Mouse (Mus musculus) embryonic facial prominence, embryonic 12.5 days (tissue): ENCODE measurements around the gene 1110008L16Rik. TPM values are rescaled to one million over a fixed set of nuclear protein-coding genes. Genes with fewer than 3 reads are reported as not detected.
A peak's percentile ranks its signal among the peaks of the same experiment; 100 is the strongest.
"Not testable (repeated sequence)": the region's sequence is repeated elsewhere in the genome, so short reads cannot be mapped to it uniquely, and the experiment has no call there.

Experiments used
- ATAC-seq: fragments of 200-750 bp; cut with Nextera tagmentation; 2 replicates; pipeline ENCODE4 v1.8.0; 2017; ENCODE audit not compliant: insufficient number of reproducible peaks, insufficient read depth, low FRiP score, low TSS enrichment
- H3K27ac ChIP-seq: fragments of 300-500 bp; sonication (generic); 2 replicates; pipeline ENCODE4 v1.5.1; 2016; ENCODE audit warnings: mild to moderate bottlenecking
- H3K27me3 ChIP-seq: fragments of 300-500 bp; sonication (generic); 2 replicates; pipeline ENCODE4 v1.6.1; 2016; ENCODE audit warnings: mild to moderate bottlenecking, moderate library complexity
- H3K36me3 ChIP-seq: fragments of 300-500 bp; sonication (generic); 2 replicates; pipeline ENCODE4 v1.6.1; 2016; ENCODE audit warnings: mild to moderate bottlenecking
- H3K4me1 ChIP-seq: fragments of 300-500 bp; sonication (generic); 2 replicates; pipeline ENCODE4 v1.6.1; 2016
- H3K4me2 ChIP-seq: fragments of 300-500 bp; sonication (generic); replicated peaks from 2 replicates; pipeline ENCODE4 v1.6.1; 2016; ENCODE audit warnings: mild to moderate bottlenecking, moderate library complexity
- H3K4me3 ChIP-seq: fragments of 300-500 bp; sonication (generic); 2 replicates; pipeline ENCODE4 v1.5.1; 2016; ENCODE audit warnings: mild to moderate bottlenecking
- H3K9ac ChIP-seq: fragments of 300-500 bp; sonication (generic); 2 replicates; pipeline ENCODE4 v1.6.1; 2016; ENCODE audit warnings: mild to moderate bottlenecking, moderate library complexity
- H3K9me3 ChIP-seq: fragments of 300-500 bp; sonication (generic); 2 replicates; pipeline ENCODE4 v1.6.1; 2016; ENCODE audit warnings: mild to moderate bottlenecking, moderate library complexity
- WGBS: fragments of 180-500 bp; shearing (Covaris S2); methylation state at CpG from one replicate; pipeline ENCODE4 v1.1.7; 2016; 5-methylcytosine and 5-hydroxymethylcytosine counted together
- polyA plus RNA-seq: library from polyadenylated mRNA; unstranded; fragments of >200 nt; fragmentation: Nextera tagmentation; extraction: Ambion mirVana; gene quantifications from 2 replicates; pipeline ENCODE4 v1.2.1, GENCODE M21; 2016

Gene 1110008L16Rik
- polyA plus RNA-seq, 1 experiment from 2014 or later = 16.0 TPM

GRCm38 (mm10) chr12:55384826-55385225 lies 85.4 kb downstream of the 1110008L16Rik start:
- 93% methylated on average over 3 of the region's 3 CpGs for WGBS

DNA sequence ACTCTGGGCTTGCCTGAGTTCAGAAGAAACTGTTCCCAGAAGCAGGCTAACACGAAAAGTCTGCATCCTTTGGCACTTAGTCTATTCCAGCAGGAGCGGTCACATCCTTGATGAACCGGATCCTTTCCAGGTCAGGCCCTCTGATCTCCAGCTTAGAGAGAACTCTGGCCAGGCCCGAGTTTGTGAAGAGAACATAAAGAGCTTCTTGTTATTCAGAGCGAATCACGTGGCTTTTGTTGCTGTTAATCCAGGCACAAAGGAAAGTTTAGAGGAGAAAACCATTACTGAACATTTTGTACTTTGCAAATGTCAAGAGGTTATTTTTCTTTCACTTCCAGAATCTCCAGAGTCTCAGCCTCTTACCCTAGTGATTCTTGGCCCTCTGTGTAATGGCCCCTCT lies 86.6 kb downstream of the 1110008L16Rik start:
- 22% methylated on average over 6 of the region's 6 CpGs for WGBS
- no peak overlapping the region for H3K9ac ChIP-seq
- 0 out of 2 replicates have a peak, but pooled peaks cover 6% of the 10 kb centered on the region for H3K4me1 ChIP-seq
- H3K4me3 ChIP-seq = no peak overlapping the region
- H3K27ac ChIP-seq = 0 out of 2 replicates have a peak overlapping the region, but pooled peaks have one; percentile 4
- H3K27me3 ChIP-seq = no peaks in the 10 kb centered on the region
- ATAC-seq = no peak
- no peak overlapping the region for H3K4me2 ChIP-seq
- H3K36me3 ChIP-seq = no peaks in the 10 kb centered on the region
- H3K9me3 ChIP-seq = no peaks in the 10 kb centered on the region

More at GRCm38 (mm10) chr12:55384826-55385225, 85.4 kb downstream of the 1110008L16Rik start:
- Histone ChIP-seq H3K27me3 (no peaks in the 10 kb centered on the region), H3K36me3 (no peaks in the 10 kb centered on the region), H3K9ac (no peak overlapping the region), H3K4me2 (no peak overlapping the region), H3K9me3 (no peaks in the 10 kb centered on the region), H3K27ac (no peak overlapping the region), H3K4me3 (no peak overlapping the region), H3K4me1 (0 out of 2 replicates have a peak, but pooled peaks cover 6% of the 10 kb centered on the region)
- no peak for ATAC-seq

DNA sequence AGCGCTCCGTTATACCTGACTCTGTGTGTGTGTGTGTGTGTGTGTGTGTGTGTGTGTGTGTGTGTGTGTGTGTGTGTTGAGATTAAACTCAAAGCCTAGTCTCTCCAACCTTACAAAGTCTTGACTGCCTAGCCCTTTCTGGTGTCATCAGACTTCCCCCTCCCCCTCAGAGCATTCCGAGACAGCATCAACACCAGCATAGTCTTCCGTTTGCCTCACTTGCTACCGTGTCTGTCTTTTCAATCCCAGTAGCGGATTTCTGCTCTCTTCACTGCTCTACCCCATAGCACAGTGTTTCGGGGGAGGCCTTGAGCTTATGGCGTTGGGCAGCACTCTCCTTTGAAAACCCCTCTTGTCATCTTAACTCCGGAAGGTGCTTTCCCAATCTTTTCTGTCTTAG lies 87.1 kb downstream of the 1110008L16Rik start:
- no peak overlapping the region for H3K4me3 ChIP-seq
- H3K9ac ChIP-seq = no peak overlapping the region
- H3K4me2 ChIP-seq = no peak overlapping the region
- WGBS = 61% methylated on average over 9 of the region's 9 CpGs
- ATAC-seq = no peak
- no peak overlapping the region for H3K27ac ChIP-seq
- H3K36me3 ChIP-seq = no peaks in the 10 kb centered on the region
- H3K9me3 ChIP-seq = no peaks in the 10 kb centered on the region
- 0 out of 2 replicates have a peak, but pooled peaks cover 6% of the 10 kb centered on the region for H3K4me1 ChIP-seq
- H3K27me3 ChIP-seq = no peaks in the 10 kb centered on the region

- 72% methylated on average over 7 of the region's 7 CpGs for WGBS
Measured at GRCm38 (mm10) chr12:55387083-55387787, 87.9 kb downstream of the 1110008L16Rik start.

DNA sequence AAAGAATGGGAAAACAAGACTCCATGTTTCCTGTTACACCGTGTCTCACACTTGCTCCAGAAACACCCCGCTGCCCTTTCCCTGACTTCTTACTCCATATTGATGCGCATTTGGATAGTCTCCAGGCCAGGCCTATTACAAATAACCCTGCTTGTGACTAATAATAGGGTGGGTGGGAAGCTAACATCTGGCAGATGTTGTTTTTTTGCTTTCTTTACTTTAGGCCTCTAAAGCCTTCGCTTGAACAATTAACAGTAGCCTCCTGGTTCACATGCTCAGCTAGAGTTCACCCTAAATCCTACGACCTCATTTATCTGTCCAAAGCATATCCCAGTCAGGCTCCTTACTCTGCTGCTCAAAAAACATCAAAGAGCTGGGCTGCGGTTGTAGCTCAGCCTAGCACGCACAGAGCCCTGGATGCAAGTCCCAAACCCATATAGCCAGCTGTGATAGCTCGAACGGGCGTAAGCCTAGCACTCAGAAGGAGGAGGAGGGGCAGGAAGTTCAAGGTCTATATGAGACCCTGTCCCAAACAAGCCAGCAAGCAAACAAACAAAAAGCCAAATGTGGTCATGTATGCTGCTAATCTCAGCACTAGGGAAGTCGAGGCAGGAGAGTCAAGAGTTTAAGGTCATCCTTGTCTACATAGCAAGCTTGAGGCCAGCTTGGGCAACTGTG lies 88.5 kb downstream of the 1110008L16Rik start:
- Histone ChIP-seq H3K9ac (no peak overlapping the region), H3K36me3 (no peaks in the 10 kb centered on the region), H3K9me3 (no peaks in the 10 kb centered on the region), H3K4me2 (no peak overlapping the region), H3K4me1 (0 out of 2 replicates have a peak, but pooled peaks cover 6% of the 10 kb centered on the region), H3K27ac (no peak overlapping the region), H3K4me3 (no peak overlapping the region), H3K27me3 (no peaks in the 10 kb centered on the region)
- no peak for ATAC-seq
- WGBS = 72% methylated on average over 11 of the region's 11 CpGs

More at GRCm38 (mm10) chr12:55387083-55387787, 87.9 kb downstream of the 1110008L16Rik start:
- Histone ChIP-seq H3K36me3 (no peaks in the 10 kb centered on the region), H3K9me3 (no peaks in the 10 kb centered on the region), H3K27me3 (no peaks in the 10 kb centered on the region), H3K27ac (no peak overlapping the region), H3K9ac (no peak overlapping the region), H3K4me1 (0 out of 2 replicates have a peak, but pooled peaks cover 6% of the 10 kb centered on the region), H3K4me3 (no peak overlapping the region), H3K4me2 (no peak overlapping the region)
- no peak for ATAC-seq

GRCm38 (mm10) chr12:55388478-55388877 lies 89.1 kb downstream of the 1110008L16Rik start:
- H3K27ac ChIP-seq = no peak overlapping the region
- H3K4me1 ChIP-seq = 0 out of 2 replicates have a peak, but pooled peaks cover 6% of the 10 kb centered on the region
- no peaks in the 10 kb centered on the region for H3K27me3 ChIP-seq
- no peaks in the 10 kb centered on the region for H3K36me3 ChIP-seq
- no peak overlapping the region for H3K9ac ChIP-seq
- H3K9me3 ChIP-seq = no peaks in the 10 kb centered on the region
- no peak for ATAC-seq
- H3K4me2 ChIP-seq = no peak overlapping the region
- WGBS = 72% methylated on average over 6 of the region's 6 CpGs
- H3K4me3 ChIP-seq = no peak overlapping the region

DNA sequence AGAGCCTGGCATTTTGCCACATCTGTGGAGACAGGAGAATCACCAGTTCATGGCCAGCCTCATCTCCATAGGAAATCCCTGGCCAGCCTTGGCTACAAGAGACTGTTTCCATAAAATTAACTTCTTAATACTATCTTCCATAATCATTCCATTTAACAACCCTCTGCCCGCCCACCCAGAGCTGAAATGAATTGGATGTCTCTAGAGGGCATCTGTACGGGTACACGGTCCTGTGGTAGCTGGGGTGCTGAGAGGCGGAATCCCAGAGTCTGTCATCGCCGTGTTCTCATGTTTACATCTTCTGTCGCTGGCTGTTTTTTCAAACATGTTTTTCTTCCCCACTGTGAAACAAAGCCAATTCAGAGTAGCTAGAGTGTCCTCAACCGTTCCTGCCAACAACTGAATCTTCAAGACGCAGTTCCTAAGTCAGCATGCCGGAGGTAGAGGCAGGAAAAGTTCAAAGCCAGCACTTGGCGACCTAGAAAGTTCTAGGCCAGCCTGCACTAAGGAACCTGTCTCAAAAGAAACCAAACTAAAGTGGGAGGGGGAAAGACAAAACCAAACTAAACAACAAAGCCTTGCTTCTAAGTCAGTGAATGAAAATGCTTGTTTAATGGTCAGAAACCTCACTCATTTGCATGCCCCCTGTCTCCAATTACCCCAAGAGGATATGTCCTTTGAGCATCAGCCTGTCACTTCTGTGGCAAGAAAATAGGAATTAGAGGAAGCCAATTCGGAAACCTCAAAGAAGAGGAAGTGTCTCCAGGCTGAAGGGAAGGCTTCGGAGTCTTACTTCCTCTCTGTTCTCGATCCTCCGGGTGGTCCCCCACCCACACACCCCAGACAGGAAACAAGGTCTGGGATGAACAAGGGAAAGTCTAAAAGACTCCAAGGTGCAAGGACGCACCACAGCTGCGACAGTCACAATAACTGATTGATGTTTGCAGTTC lies 90.0 kb downstream of the 1110008L16Rik start:
- Histone ChIP-seq H3K27ac (no peak overlapping the region), H3K4me1 (0 out of 2 replicates have a peak, but pooled peaks cover 6% of the 10 kb centered on the region), H3K9ac (no peak overlapping the region), H3K9me3 (no peaks in the 10 kb centered on the region), H3K36me3 (no peaks in the 10 kb centered on the region), H3K4me2 (no peak overlapping the region), H3K4me3 (no peak overlapping the region), H3K27me3 (no peaks in the 10 kb centered on the region)
- ATAC-seq = no peak
- WGBS = 63% methylated on average over 17 of the region's 17 CpGs

GRCm38 (mm10) chr12:55392120-55392519 lies 92.7 kb downstream of the 1110008L16Rik start:
- Histone ChIP-seq H3K36me3 (no peaks in the 10 kb centered on the region), H3K27ac (no peak overlapping the region), H3K9me3 (no peaks in the 10 kb centered on the region), H3K27me3 (no peaks in the 10 kb centered on the region), H3K4me2 (no peak overlapping the region), H3K4me3 (no peak overlapping the region), H3K9ac (no peak overlapping the region), H3K4me1 (0 out of 2 replicates have a peak, but pooled peaks cover 6% of the 10 kb centered on the region)
- no peak for ATAC-seq

- WGBS = 86% methylated on average over 11 of the region's 11 CpGs
- Histone ChIP-seq H3K4me2 (no peak overlapping the region), H3K9me3 (no peaks in the 10 kb centered on the region), H3K4me3 (no peak overlapping the region), H3K9ac (no peak overlapping the region), H3K4me1 (0 out of 2 replicates have a peak, but pooled peaks cover 4% of the 10 kb centered on the region), H3K36me3 (no peaks in the 10 kb centered on the region), H3K27ac (no peak overlapping the region), H3K27me3 (no peaks in the 10 kb centered on the region)
- no peak for ATAC-seq
Measured at GRCm38 (mm10) chr12:55392733-55393577, 93.6 kb downstream of the 1110008L16Rik start.

GRCm38 (mm10) chr12:55395601-55396000 lies 96.2 kb downstream of the 1110008L16Rik start:
- not testable (repeated sequence) for H3K9ac ChIP-seq, H3K4me2 ChIP-seq, ATAC-seq, H3K4me3 ChIP-seq, H3K27ac ChIP-seq, H3K36me3 ChIP-seq, H3K9me3 ChIP-seq, H3K27me3 ChIP-seq
- peaks cover 12% of the 10 kb centered on the region for H3K4me1 ChIP-seq
- WGBS = 90% methylated on average over 14 of the region's 14 CpGs
